Mouse (Mus musculus) brain, embryonic 18.5 days (tissue): Measurements from ENCODE around the gene Nup153.

ENCODE experiments used
- DNase-seq: peaks from one replicate; pipeline ENCODE4 v3.0.0-alpha.2; 2012; ENCODE audit warnings: low read depth, low spot score

Gene Nup153

GRCm38 (mm10) chr13:46729998-46730397, 2.3 kb upstream of the Nup153 start:
- no peak for DNase-seq

- DNase-seq: no peak
Observed at GRCm38 (mm10) chr13:46728411-46728810, 671 bp upstream of the Nup153 start.

- no peak for DNase-seq
Observed at GRCm38 (mm10) chr13:46727038-46727836, 503 bp downstream of the Nup153 start.

GRCm38 (mm10) chr13:46726288-46727037, 1.3 kb downstream of the Nup153 start:
- DNase-seq: no peak

GRCm38 (mm10) chr13:46725227-46725626, 2.5 kb downstream of the Nup153 start:
- no peak for DNase-seq

GRCm38 (mm10) chr13:46724371-46724770, 3.4 kb downstream of the Nup153 start:
- DNase-seq: no peak

GRCm38 (mm10) chr13:46721009-46721408, 6.7 kb downstream of the Nup153 start:
- DNase-seq: no peak

- DNase-seq: no peak
Observed at GRCm38 (mm10) chr13:46718893-46719400, 8.8 kb downstream of the Nup153 start.

- no peak for DNase-seq
Observed at GRCm38 (mm10) chr13:46715976-46716639, 11.6 kb downstream of the Nup153 start.

GRCm38 (mm10) chr13:46713486-46713885, 14.3 kb downstream of the Nup153 start:
- DNase-seq: no peak

GRCm38 (mm10) chr13:46703138-46703537, 24.6 kb downstream of the Nup153 start:
- no peak for DNase-seq

- DNase-seq: no peak
Observed at GRCm38 (mm10) chr13:46701486-46701885, 26.3 kb downstream of the Nup153 start.

- DNase-seq: no peak
Observed at GRCm38 (mm10) chr13:46699372-46699771, 28.4 kb downstream of the Nup153 start.

- DNase-seq: no peak
Observed at GRCm38 (mm10) chr13:46696788-46697187, 31.0 kb downstream of the Nup153 start.

GRCm38 (mm10) chr13:46695932-46696331, 31.8 kb downstream of the Nup153 start:
- no peak for DNase-seq

GRCm38 (mm10) chr13:46695296-46695908, 32.3 kb downstream of the Nup153 start:
- DNase-seq: no peak

- no peak for DNase-seq
Observed at GRCm38 (mm10) chr13:46690559-46691241, 37.0 kb downstream of the Nup153 start.

- DNase-seq: no peak
Observed at GRCm38 (mm10) chr13:46683370-46683769, 44.4 kb downstream of the Nup153 start.

GRCm38 (mm10) chr13:46682921-46683320, 44.8 kb downstream of the Nup153 start:
- DNase-seq: no peak

- no peak for DNase-seq
Observed at GRCm38 (mm10) chr13:46677721-46678120, 50.0 kb downstream of the Nup153 start.

- no peak for DNase-seq
Observed at GRCm38 (mm10) chr13:46674601-46675000, 53.1 kb downstream of the Nup153 start.
